Mouse (Mus musculus) forebrain, embryonic 15.5 days (tissue): ENCODE data around the gene Dhtkd1. TPM values are rescaled to one million over a fixed set of nuclear protein-coding genes. Genes with fewer than 3 reads are reported as not detected.

ENCODE experiments used
- ATAC-seq: fragments of 200-750 bp; cut with Nextera tagmentation; replicated peaks from 2 replicates; pipeline ENCODE4 v1.8.0; 2017; ENCODE audit warnings: mild to moderate bottlenecking, moderate TSS enrichment, moderate library complexity
- H3K27ac ChIP-seq: fragments of 300-500 bp; sonication (generic); replicated peaks from 2 replicates; pipeline ENCODE4 v1.5.1; 2015; ENCODE audit warnings: mild to moderate bottlenecking, inconsistent platforms
- H3K27me3 ChIP-seq: fragments of 300-500 bp; sonication (generic); 2 replicates; pipeline ENCODE4 v1.6.1; 2015; ENCODE audit warnings: inconsistent platforms
- H3K36me3 ChIP-seq: fragments of 300-500 bp; sonication (generic); 2 replicates; pipeline ENCODE4 v1.6.1; 2015; ENCODE audit warnings: mild to moderate bottlenecking, inconsistent platforms
- H3K4me1 ChIP-seq: fragments of 300-500 bp; sonication (generic); 2 replicates; pipeline ENCODE4 v1.6.1; 2015; ENCODE audit warnings: inconsistent platforms
- H3K4me2 ChIP-seq: fragments of 300-500 bp; sonication (generic); replicated peaks from 2 replicates; pipeline ENCODE4 v1.6.1; 2015; ENCODE audit warnings: mild to moderate bottlenecking, inconsistent platforms
- H3K4me3 ChIP-seq: fragments of 300-500 bp; sonication (generic); 2 replicates; pipeline ENCODE4 v1.5.1; 2015; ENCODE audit warnings: mild to moderate bottlenecking, inconsistent platforms
- H3K9ac ChIP-seq: fragments of 300-500 bp; sonication (generic); replicated peaks from 2 replicates; pipeline ENCODE4 v1.6.1; 2015; ENCODE audit warnings: mild to moderate bottlenecking, inconsistent platforms
- H3K9me3 ChIP-seq: fragments of 300-500 bp; sonication (generic); 2 replicates; pipeline ENCODE4 v1.6.1; 2016; ENCODE audit warnings: inconsistent platforms
- WGBS: fragments of 180-500 bp; shearing (Covaris S2); methylation state at CpG from one replicate; pipeline ENCODE4 v1.1.7; 2015; ENCODE audit warnings: mixed read lengths; 5-methylcytosine and 5-hydroxymethylcytosine counted together
- polyA plus RNA-seq: library from polyadenylated mRNA; unstranded; fragments of >200 nt; fragmentation: Nextera tagmentation; extraction: Ambion mirVana; gene quantifications from 2 replicates; pipeline ENCODE4 v1.2.1, GENCODE M21; 2015

The Dhtkd1 gene
- polyA plus RNA-seq, 1 experiment from 2014 or later: 8.9 TPM

- no peak overlapping the region for H3K27ac ChIP-seq
- no peak for ATAC-seq
- H3K4me2 ChIP-seq: no peak overlapping the region
- no peaks in the 10 kb centered on the region for H3K27me3 ChIP-seq
- H3K4me3 ChIP-seq: no peak overlapping the region
- WGBS: 92% methylated on average over 5 of the region's 5 CpGs
- H3K9ac ChIP-seq: no peak overlapping the region
- peaks cover 57% of the 10 kb centered on the region for H3K36me3 ChIP-seq
- H3K4me1 ChIP-seq: no peaks in the 10 kb centered on the region
- H3K9me3 ChIP-seq: no peaks in the 10 kb centered on the region
These were observed 72.8 kb downstream of the Dhtkd1 start for GRCm38 (mm10) chr2:5869746-5870145.

- Histone ChIP-seq H3K27me3 (no peaks in the 10 kb centered on the region), H3K4me2 (no peak overlapping the region), H3K4me3 (no peak overlapping the region), H3K9me3 (no peaks in the 10 kb centered on the region), H3K9ac (no peak overlapping the region), H3K36me3 (peaks cover 58% of the 10 kb centered on the region), H3K27ac (no peak overlapping the region), H3K4me1 (no peaks in the 10 kb centered on the region)
- WGBS: 87% methylated on average over 2 of the region's 2 CpGs
- no peak for ATAC-seq
These were observed 74.9 kb downstream of the Dhtkd1 start for GRCm38 (mm10) chr2:5867681-5868080.

- no peaks in the 10 kb centered on the region for H3K9me3 ChIP-seq
- 93% methylated on average over 3 of the region's 3 CpGs for WGBS
- no peak for ATAC-seq
- H3K4me3 ChIP-seq: no peak within 1 kb of the TSS
- no peaks in the 10 kb centered on the region for H3K27me3 ChIP-seq
- no peak within 1 kb of the TSS for H3K4me2 ChIP-seq
- no peak within 1 kb of the TSS for H3K9ac ChIP-seq
- no peaks in the 10 kb centered on the region for H3K4me1 ChIP-seq
- no peak within 1 kb of the TSS for H3K27ac ChIP-seq
- H3K36me3 ChIP-seq: peaks cover 41% of the 10 kb centered on the region
These were observed 79.8 kb downstream of the Dhtkd1 start, which contains the start of gene Gm13199 for GRCm38 (mm10) chr2:5862834-5863233. Gm13199 (minus strand) TSS chr2:5862934.

GRCm38 (mm10) chr2:5851866-5852265 lies 90.7 kb downstream of the Dhtkd1 start:
- peaks cover 4% of the 10 kb centered on the region; the same call in 1 of the 2 replicates for H3K36me3 ChIP-seq
- H3K4me2 ChIP-seq: no peak overlapping the region
- WGBS: 84% methylated on average over 5 of the region's 5 CpGs
- no peak for ATAC-seq
- H3K9me3 ChIP-seq: no peaks in the 10 kb centered on the region
- no peaks in the 10 kb centered on the region for H3K4me1 ChIP-seq
- H3K27ac ChIP-seq: no peak overlapping the region
- H3K27me3 ChIP-seq: no peaks in the 10 kb centered on the region
- no peak overlapping the region for H3K4me3 ChIP-seq
- no peak overlapping the region for H3K9ac ChIP-seq

GRCm38 (mm10) chr2:5851116-5851515 lies 91.5 kb downstream of the Dhtkd1 start:
- no peak overlapping the region for H3K27ac ChIP-seq
- ATAC-seq: no peak

More at GRCm38 (mm10) chr2:5851116-5851515, 91.5 kb downstream of the Dhtkd1 start:
- Histone ChIP-seq H3K36me3 (no peaks in the 10 kb centered on the region; the same call in 1 of the 2 replicates), H3K4me2 (no peak overlapping the region), H3K9ac (no peak overlapping the region), H3K9me3 (no peaks in the 10 kb centered on the region), H3K27me3 (no peaks in the 10 kb centered on the region), H3K4me3 (no peak overlapping the region), H3K4me1 (peaks cover 6% of the 10 kb centered on the region)
- 93% methylated on average over 9 of the region's 9 CpGs for WGBS

Other genes with a start within 250 kb of the Dhtkd1 start
- 6.5 and 8.4 TPM in 2 replicates for gene Camk1d, start 228.3 kb downstream of the Dhtkd1 start, polyA plus RNA-seq
- 33.2 and 34.7 TPM in 2 replicates for gene Nudt5, start 97.8 kb downstream of the Dhtkd1 start, polyA plus RNA-seq
- gene Cdc123, start 97.6 kb downstream of the Dhtkd1 start, polyA plus RNA-seq: 329 and 339 TPM in 2 replicates
- 1.2 and 1.9 TPM in 2 replicates for gene Gm13199, start 79.9 kb downstream of the Dhtkd1 start, polyA plus RNA-seq
- gene Sec61a2, start 47.4 kb downstream of the Dhtkd1 start, polyA plus RNA-seq: 88.2 and 95.8 TPM in 2 replicates
- 9.1 and 9.5 TPM in 2 replicates for gene Upf2, start 8.7 kb upstream of the Dhtkd1 start, polyA plus RNA-seq
- gene Proser2, start 187.4 kb upstream of the Dhtkd1 start, polyA plus RNA-seq: 3.3 and 3.6 TPM in 2 replicates